Mouse (Mus musculus) stomach, postnatal 0 days (tissue): ENCODE data around the gene Psmc5.

Experiments
- CTCF ChIP-seq: IDR thresholded peaks from 2 replicates; pipeline ENCODE4 v1.5.1; 2016; ENCODE audit warnings: antibody characterized with exemption, low read depth, mild to moderate bottlenecking, moderate library complexity
- EP300 ChIP-seq: optimal IDR thresholded peaks from 2 replicates; pipeline ENCODE3; 2016; ENCODE audit warnings: antibody characterized with exemption

GRCm38 (mm10) chr11:106260826-106261450 lies 5.0 kb downstream of the Psmc5 start:
- TF ChIP-seq CTCF (no peak), EP300 (no peak)
